Mouse (Mus musculus) retina, postnatal 1 day (tissue): ENCODE measurements around the gene Marco.

Experiments
- DNase-seq: peaks from one replicate; pipeline ENCODE4 v3.0.0-alpha.2; 2012

The Marco gene

GRCm38 (mm10) chr1:120504924-120505323 is at the start of gene Marco:
Gene Marco (minus strand): TSS chr1:120505024.
- DNase-seq: no peak

GRCm38 (mm10) chr1:120539506-120540029 is 34.7 kb upstream of the Marco start:
- DNase-seq: no peak

GRCm38 (mm10) chr1:120536998-120537397 is 32.2 kb upstream of the Marco start:
- DNase-seq: no peak

- DNase-seq: no peak
Measured at GRCm38 (mm10) chr1:120535919-120536318, 31.1 kb upstream of the Marco start.

DNA sequence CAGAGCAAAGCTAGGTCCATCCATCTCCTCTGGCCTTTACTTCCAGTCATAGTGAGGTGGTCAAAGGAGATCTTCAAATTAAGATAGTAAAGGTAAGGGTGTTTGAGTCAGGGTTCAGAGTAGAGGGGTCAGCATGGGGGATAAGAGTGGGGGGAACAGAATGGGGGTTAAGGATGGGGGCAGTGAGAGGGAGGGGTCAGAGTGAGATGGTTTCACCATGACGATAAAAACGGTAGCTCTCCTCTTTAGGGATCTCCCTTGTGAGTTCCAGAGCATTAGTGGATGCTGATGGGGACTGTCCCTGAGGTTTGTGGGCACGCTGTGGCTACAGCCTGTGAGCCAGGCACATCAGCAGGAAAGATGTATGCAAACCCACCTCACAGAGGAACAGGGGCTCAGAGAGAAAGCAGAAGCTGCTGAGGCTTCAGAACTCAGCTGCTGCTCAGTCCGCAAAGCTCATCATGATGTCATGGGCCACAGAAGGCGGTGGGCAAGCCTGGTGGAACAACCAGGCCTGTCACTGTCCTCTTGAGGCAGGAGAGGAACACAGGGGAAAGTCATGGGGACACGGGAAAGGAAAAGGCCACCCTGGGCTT is 27.6 kb upstream of the Marco start:
- no peak for DNase-seq

DNA sequence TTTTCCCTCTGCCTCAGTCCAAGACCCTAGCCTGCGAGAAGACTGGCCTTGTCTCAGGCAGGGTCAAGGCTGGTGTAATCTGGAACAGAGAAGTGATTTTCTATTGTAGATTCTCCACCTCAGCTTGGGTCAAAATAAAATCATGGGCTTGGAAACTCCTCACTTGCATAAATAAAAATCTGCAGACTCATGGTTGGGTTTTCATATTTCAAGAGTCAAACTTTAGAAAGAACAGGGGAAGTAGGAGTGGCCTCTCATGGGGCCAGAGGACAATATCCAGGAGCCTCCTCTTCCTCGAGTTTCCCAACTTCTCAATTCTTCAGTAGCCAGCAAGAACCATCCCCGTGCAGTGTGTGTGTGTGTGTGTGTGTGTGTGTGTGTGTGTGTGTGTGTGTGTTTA is 26.9 kb upstream of the Marco start:
- DNase-seq: no peak

GRCm38 (mm10) chr1:120529881-120530280 is 25.1 kb upstream of the Marco start:
- DNase-seq: no peak

DNA sequence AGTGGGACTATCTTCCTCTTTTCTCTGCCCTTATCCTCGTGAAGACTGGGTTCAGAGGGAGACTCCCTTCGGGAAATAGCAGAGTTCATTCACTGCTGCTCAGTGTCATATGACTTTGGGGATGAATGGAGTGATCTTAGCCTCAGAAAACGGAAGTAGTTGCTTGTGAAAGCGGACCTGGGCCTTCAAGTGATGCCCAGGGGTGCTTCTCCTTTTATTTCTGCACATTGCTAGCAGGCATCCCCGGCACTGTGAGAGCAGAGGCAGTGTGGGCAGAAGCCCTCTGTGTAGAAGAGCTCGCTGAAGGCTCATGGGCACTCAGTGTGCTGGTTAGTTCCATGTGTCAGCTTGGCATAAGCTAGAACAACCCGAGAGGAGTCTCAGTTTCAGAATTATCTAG is 12.8 kb upstream of the Marco start:
- no peak for DNase-seq

GRCm38 (mm10) chr1:120510311-120510710 is 5.5 kb upstream of the Marco start:
- no peak for DNase-seq

DNA sequence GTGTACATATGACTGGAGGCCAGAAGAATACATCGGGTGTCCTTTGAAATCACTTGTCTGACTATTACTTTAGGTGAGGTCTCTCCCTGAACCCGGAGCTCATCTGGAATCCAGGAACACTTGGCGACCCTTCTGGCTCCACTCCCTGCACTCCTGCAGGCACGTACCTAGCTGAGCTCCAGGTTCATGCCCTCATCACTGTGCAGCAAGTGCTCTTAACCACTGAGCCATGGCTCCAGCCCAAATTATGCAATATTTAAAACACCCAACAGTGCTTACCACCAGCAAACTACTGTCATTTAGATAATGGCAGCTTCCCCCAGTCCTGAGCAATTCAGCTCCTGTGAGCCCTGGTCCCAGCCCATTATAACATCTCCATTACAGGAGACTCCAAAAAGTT is 4.2 kb upstream of the Marco start:
- no peak for DNase-seq

DNA sequence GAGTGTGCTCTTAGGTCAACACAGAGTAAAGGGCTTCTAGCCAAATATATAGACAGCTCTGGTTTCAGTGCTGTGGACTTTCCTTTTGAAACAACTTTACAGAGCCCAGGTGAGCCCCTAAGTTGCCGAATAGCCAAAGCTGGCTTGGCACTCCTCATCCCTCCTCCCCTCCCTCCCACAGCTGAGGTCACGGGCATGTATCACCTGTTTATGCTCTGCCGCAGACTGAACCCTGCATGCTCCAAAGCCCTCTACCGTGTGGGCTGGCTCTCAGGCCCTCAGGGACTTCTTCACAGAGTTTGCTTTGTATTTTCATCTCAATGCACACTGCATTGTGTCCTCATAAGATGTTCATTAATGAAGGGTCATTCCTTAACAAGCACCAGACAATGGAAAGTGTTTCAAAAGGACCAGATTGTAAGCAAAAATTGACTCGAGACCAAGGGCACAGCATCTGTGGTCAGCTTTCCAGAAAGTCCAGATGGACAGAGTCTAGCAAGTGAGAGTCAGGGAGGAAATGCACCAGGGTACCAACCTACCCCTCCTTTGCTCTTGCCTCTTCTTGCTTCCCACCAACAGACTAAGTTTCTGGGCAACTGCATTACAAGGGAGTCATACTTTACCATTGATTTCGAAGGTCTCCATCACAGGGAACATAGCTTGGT is 646 bp downstream of the Marco start:
- DNase-seq: peak; percentile 12

DNA sequence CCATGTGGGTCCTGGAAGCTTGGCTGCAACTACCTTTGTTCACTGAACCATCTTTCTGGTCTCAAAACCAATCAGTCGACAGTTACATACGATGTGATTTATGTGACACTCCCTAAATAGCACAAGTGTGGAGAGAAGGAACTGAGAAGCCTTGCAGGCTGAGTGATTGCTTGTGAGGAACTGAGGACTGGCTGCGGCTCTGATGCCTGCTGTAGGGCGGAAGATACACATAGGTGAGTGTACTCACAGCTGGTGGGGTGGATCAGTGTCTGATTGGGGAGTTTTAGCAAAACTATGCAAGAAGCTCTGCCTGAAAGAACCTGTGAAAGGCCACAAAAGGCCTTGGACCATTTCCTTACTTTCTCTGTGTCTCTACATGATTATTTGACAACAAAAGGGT is 3.3 kb downstream of the Marco start:
- DNase-seq: no peak

DNA sequence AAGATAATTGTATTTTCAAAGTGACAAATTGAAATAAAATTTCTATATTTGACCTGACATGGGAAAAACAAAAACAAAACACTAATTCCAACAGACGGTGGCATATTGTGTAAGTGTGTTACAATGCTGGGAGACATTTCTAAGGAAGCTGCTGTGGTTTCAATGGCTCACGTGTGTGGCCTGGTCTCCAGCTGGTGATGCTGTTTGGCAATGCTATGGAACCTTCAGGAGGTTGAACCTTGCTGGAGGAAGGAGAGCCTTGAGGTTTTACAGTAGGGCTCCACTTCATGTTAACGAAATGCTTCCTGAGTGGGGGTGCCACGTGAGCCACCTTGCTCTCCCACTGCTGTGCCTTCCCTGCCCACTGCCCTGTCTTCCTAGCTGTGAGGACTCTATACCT is 6.8 kb downstream of the Marco start:
- no peak for DNase-seq

DNA sequence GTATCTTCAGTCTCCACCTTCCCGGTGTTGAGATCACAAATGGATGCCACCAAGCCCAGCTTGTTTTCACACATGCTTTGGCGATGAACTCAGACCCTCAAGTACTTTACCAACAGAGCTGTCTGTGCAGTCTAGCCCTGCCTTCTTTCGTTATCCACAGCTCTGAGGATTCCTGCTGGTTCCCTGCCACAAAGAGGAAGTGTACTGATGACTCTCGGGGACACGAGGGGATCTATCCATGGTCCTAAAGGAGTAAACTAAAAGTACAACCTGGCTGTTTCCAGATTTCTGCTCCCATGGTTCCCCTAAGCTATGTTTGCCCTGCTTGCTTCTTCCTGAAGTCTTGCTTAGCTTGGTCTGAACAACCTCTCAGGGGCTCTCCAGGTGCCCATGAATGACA is 23.9 kb downstream of the Marco start:
- no peak for DNase-seq

DNA sequence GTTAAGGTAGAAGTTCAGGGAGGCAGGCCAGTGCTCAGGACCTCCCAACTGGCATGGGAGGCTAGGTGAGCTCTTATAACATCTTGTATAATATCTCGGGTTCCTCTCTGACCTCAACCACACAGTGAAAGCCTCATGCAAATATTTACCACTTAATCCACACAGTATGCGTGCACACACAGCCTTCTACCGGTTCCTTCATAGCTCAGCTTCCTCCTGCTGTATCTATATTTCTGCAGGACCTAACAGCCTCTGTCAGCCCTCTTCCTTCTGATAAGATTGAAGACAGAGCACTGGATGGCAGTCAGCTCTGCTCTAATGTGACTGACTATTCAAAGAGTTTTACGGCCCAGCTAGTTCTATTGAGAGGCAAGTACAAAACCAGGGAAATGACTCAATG is 30.0 kb downstream of the Marco start:
- no peak for DNase-seq

- DNase-seq: peak; percentile 57
Measured at GRCm38 (mm10) chr1:120468891-120469290, 35.9 kb downstream of the Marco start.

DNA sequence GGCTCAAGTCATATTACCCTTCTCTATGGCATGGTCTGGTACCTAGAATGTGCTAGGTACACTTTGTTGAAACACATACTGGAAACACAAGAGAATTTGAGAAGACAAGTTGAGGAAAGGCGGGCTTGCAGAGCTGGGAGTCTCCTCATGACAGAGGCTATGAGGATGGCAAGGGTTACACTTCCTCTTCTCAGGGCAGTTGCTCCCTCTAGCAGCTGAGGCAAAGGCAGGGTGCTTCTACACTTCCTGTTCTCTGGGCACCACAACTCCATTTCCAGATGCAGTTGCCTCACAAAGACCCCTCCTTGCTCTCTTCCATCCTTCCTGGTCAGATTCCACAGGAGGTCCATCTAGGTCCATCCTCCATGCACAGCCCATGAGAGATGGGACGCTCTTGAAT is 37.5 kb downstream of the Marco start:
- DNase-seq: no peak

DNA sequence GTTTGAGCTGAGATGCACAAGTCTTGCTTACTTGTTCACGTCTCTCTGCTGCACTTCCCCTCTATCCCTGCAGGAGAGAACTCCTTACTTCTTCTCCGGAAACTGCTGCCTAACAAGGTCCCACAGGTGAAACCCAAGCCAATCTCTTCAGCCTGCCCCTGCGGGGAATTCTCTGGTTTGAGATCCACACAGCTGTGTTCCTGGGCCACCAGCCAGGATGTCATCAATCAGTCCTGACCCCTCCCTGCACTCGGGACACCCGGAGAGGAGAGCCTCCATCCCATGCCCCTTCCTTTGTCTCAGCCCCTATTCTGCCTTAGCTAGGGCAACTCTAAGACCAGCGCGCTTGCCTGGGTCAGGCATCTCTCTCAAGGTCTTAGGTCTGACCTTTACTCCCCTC is 38.1 kb downstream of the Marco start:
- no peak for DNase-seq

GRCm38 (mm10) chr1:120459032-120459431 is 45.8 kb downstream of the Marco start:
- DNase-seq: no peak

DNA sequence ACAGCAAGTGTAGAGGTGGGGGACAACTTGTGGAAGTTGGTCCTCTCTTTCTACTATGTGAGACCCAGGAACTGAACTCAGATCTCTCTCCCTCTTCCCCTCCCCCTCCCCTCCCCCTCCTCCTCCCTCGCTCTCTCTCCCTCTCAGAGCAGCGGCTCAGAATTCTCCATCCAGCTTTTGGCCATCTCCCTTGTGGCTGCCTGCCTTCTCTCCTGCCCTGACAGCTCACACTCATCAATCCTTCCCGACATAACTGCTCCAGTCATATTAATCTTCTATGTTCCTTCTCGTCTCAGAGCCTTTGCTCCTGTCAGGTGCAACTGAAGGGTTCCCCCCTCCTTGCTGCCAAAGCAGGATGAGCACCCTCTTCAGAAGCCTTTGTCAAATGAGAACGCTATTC is 46.3 kb downstream of the Marco start:
- DNase-seq: no peak

- no peak for DNase-seq
Measured at GRCm38 (mm10) chr1:120451486-120452270, 53.1 kb downstream of the Marco start.

GRCm38 (mm10) chr1:120449662-120450061 is 55.2 kb downstream of the Marco start:
- DNase-seq: no peak

DNA sequence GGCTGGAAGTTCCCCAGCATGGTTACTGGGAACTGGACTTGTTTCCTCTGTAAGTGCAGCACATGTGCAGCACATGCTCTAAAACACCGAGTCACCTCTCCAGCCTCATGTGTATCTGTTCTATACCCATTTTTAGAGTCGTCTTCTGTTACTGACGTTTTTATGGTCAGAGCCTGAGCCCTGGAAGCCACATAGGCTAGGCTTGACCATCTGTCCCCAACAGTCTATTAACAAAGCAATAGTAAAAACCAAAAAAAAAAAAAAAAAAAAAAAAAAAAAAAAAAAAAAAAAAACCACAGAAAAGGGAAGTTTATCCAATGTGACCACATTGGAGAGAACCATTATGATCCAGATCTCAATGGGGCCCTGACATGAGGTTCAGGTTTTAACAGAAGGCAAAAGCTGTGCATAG is 61.6 kb downstream of the Marco start:
- no peak for DNase-seq

- DNase-seq: no peak
Measured at GRCm38 (mm10) chr1:120441587-120441986, 63.2 kb downstream of the Marco start.
